Comparison of ENCODE assay signal across 9 mouse cellular contexts in genomic region chr4:44710701-44711097, GRCm38 (mm10). TPM values are rescaled to one million over a fixed set of nuclear protein-coding genes. Genes with fewer than 3 reads are reported as not detected.
DNase-seq lines count a peak whose midpoint lies in the region; ATAC-seq lines count a peak whose summit lies in the region.
"Had no signal": no experiment of that assay in that cellular context is flagged by ENCODE, and none has a peak within 500 bp of the region (broad histone marks: within the 10 kb centered on the region; RNA-seq: fewer than 3 reads in every experiment).

No protein-coding gene starts in this region.

- H3K4me1 ChIP-seq in kidney, embryonic 14.5 days (ENCODE audit: control insufficient read depth, insufficient read depth, low read length), result peaks cover 3% of the 10 kb centered on the region; the same call in 1 of the 2 replicates
- H3K4me1 ChIP-seq in embryonic facial prominence, embryonic 13.5 days, result peaks cover 24% of the 10 kb centered on the region

- H3K27ac ChIP-seq in kidney, embryonic 14.5 days (ENCODE audit: low read depth, low read length), result no peak overlapping the region
- no peak overlapping the region for H3K27ac ChIP-seq in embryonic facial prominence, embryonic 13.5 days

- no peak overlapping the region for H3K4me3 ChIP-seq in kidney, embryonic 14.5 days (ENCODE audit: low read length)
- 0 out of 2 replicates have a peak overlapping the region, but pooled peaks have one; percentile 1 for H3K4me3 ChIP-seq in embryonic facial prominence, embryonic 13.5 days

- H3K9ac ChIP-seq in kidney, embryonic 14.5 days (ENCODE audit: low read depth, low read length), result no peak overlapping the region
- no peak overlapping the region for H3K9ac ChIP-seq in embryonic facial prominence, embryonic 13.5 days

- no peaks in the 10 kb centered on the region for H3K36me3 ChIP-seq in kidney, embryonic 14.5 days (ENCODE audit: control insufficient read depth, insufficient read depth, low read length)
- H3K36me3 ChIP-seq in embryonic facial prominence, embryonic 13.5 days, result no peaks in the 10 kb centered on the region

- no peak overlapping the region for H3K4me2 ChIP-seq in kidney, embryonic 14.5 days (replicated peaks; ENCODE audit: low read depth, low read length)
- no peak overlapping the region for H3K4me2 ChIP-seq in embryonic facial prominence, embryonic 13.5 days

- peaks cover 92% of the 10 kb centered on the region for H3K27me3 ChIP-seq in kidney, embryonic 14.5 days (ENCODE audit: control insufficient read depth, insufficient read depth, low read length)
- peaks cover 99% of the 10 kb centered on the region for H3K27me3 ChIP-seq in embryonic facial prominence, embryonic 13.5 days

- peak; percentile 20; the same call in 1 of the 2 replicates for ATAC-seq in kidney, embryonic 14.5 days (ENCODE audit: low FRiP score, low TSS enrichment)
- ATAC-seq in embryonic facial prominence, embryonic 13.5 days (ENCODE audit: insufficient number of reproducible peaks, insufficient read depth, low FRiP score, low TSS enrichment, low read depth), result no peak

- peak; percentile 7 for DNase-seq in adrenal gland, postnatal 10 days
- no peak for DNase-seq in adrenal gland, adult 8-10 months
- no peak for DNase-seq in kidney, postnatal 14 days
- peak; percentile 7 for DNase-seq in skeletal muscle tissue, adult 2 months (ENCODE audit: low read depth, low spot score)
- DNase-seq in MN1 (ENCODE audit: low spot score), result no peak
- no peak for DNase-seq in layer of hippocampus, adult 18-20 months (ENCODE audit: low spot score in 2 of 2)

- WGBS in kidney, embryonic 14.5 days, result under 1% methylated on average over 30 of the region's 30 CpGs
- WGBS in embryonic facial prominence, embryonic 13.5 days, result 1% methylated on average over 30 of the region's 30 CpGs

- H3K9me3 ChIP-seq in kidney, embryonic 14.5 days (ENCODE audit: control insufficient read depth, low read length), result no peaks in the 10 kb centered on the region
- no peaks in the 10 kb centered on the region for H3K9me3 ChIP-seq in embryonic facial prominence, embryonic 13.5 days

RNA-seq across cellular contexts. Expression of gene Pax5, which starts 0.4 kb away (rescaled TPM):
- total RNA-seq in adrenal gland, postnatal 10 days (2021), result 1 to 10 TPM; 2.9 to 5.5 TPM
- total RNA-seq in adrenal gland, adult 8-10 months (2022), result 1 to 10 TPM in 2 of 4 experiments, under 1 TPM in 2; 0.17 to 1.8 (median 0.79) TPM
- 0.11 and 0.14 TPM in 2 replicates for polyA plus RNA-seq in kidney, embryonic 14.5 days (2014; fragmentation: Nextera tagmentation; extraction: Ambion mirVana)
- not detected in 2 replicates for polyA plus RNA-seq in embryonic facial prominence, embryonic 13.5 days (2015; fragmentation: Nextera tagmentation; extraction: Ambion mirVana)
- total RNA-seq in layer of hippocampus, adult 18-20 months (2021), result under 1 TPM; 0.25 to 0.30 TPM
- polyA plus RNA-seq: stomach, embryonic 14.5 days had no signal

RNA-seq across cellular contexts. Expression of gene Zcchc7, which starts 45.0 kb away (rescaled TPM):
- total RNA-seq in adrenal gland, postnatal 10 days (2021), result 10 to 100 TPM; 28.7 to 51.6 TPM
- 10 to 100 TPM; 37.4 to 78.7 (median 52.4) TPM for total RNA-seq in adrenal gland, adult 8-10 months (2022)
- 35.0 and 37.9 TPM in 2 replicates for polyA plus RNA-seq in kidney, embryonic 14.5 days (2014; fragmentation: Nextera tagmentation; extraction: Ambion mirVana)
- polyA plus RNA-seq in embryonic facial prominence, embryonic 13.5 days (2015; fragmentation: Nextera tagmentation; extraction: Ambion mirVana), result 43.6 and 50.1 TPM in 2 replicates
- total RNA-seq in layer of hippocampus, adult 18-20 months (2021), result 10 to 100 TPM; 52.2 to 64.9 TPM

Comparison
In these comparisons a context has a peak if more than half of its experiments do, and no peak if none do; other contexts are left out.
1. DNase-seq: peak in adrenal gland, postnatal 10 days (single experiment) and skeletal muscle tissue, adult 2 months (single experiment); none in adrenal gland, adult 8-10 months (single experiment), kidney, postnatal 14 days (single experiment), MN1 (single experiment) and layer of hippocampus, adult 18-20 months (0 of 2).